Mouse (Mus musculus) olfactory bulb, adult 2 months (tissue): Measurements from ENCODE around the gene Dag1. TPM values are rescaled to one million over a fixed set of nuclear protein-coding genes. Genes with fewer than 3 reads are reported as not detected.

Experiments used
- H3K27ac ChIP-seq: fragments of 200-500 bp; 2 replicates; pipeline ENCODE4 v1.5.1; 2012; ENCODE audit warnings: low read depth, low read length; ENCODE audit not compliant: insufficient read depth
- H3K4me1 ChIP-seq: fragments of 200-500 bp; 2 replicates; pipeline ENCODE4 v1.6.1; 2012; ENCODE audit warnings: low read length; ENCODE audit not compliant: control insufficient read depth, insufficient read depth
- H3K4me3 ChIP-seq: fragments of 200-500 bp; 2 replicates; pipeline ENCODE4 v1.5.1; 2012; ENCODE audit warnings: mild to moderate bottlenecking, low read depth, low read length, moderate library complexity; ENCODE audit not compliant: insufficient read depth
- CTCF ChIP-seq: fragments of 200-500 bp; IDR thresholded peaks from 2 replicates; pipeline ENCODE4 v1.5.1; 2012; ENCODE audit warnings: low read depth, mild to moderate bottlenecking, low read length, moderate library complexity; ENCODE audit not compliant: insufficient read depth
- POLR2A ChIP-seq: fragments of 200-500 bp; IDR thresholded peaks from 2 replicates; pipeline ENCODE4 v1.6.1; 2012; ENCODE audit warnings: mild to moderate bottlenecking, low read depth, low read length, moderate library complexity; ENCODE audit not compliant: insufficient read depth
- WGBS: fragments of 180-500 bp; shearing (Covaris S2); methylation state at CpG from one replicate; pipeline ENCODE4 v1.1.7; 2018; 5-methylcytosine and 5-hydroxymethylcytosine counted together
- polyA plus RNA-seq: library from polyadenylated mRNA; stranded (reverse); fragments of >200 nt; gene quantifications from 2 replicates; pipeline ENCODE4 v1.2.4, GENCODE M21; 2012; ENCODE audit warnings: low replicate concordance; ENCODE audit not compliant: missing spikeins, insufficient read depth, insufficient read length

Gene Dag1
- polyA plus RNA-seq, 1 experiment: not detected

- no peak for TF ChIP-seq CTCF
- no peak for TF ChIP-seq POLR2A
- Histone ChIP-seq H3K4me3 (peak overlapping the region; percentile 1; the same call in 1 of the 2 replicates), H3K4me1 (peaks cover 24% of the 10 kb centered on the region), H3K27ac (peak overlapping the region; percentile 59)
- WGBS: 15% methylated on average over 6 of the region's 6 CpGs
Measured at GRCm38 (mm10) chr9:108187616-108188015, 76.1 kb downstream of the Dag1 start.

GRCm38 (mm10) chr9:108185786-108186185 is 78.0 kb downstream of the Dag1 start:
- TF ChIP-seq POLR2A (no peak), CTCF (no peak)
- Histone ChIP-seq H3K4me3 (no peak overlapping the region), H3K4me1 (peaks cover 30% of the 10 kb centered on the region), H3K27ac (no peak overlapping the region)
- 87% methylated on average over 8 of the region's 8 CpGs for WGBS

DNA sequence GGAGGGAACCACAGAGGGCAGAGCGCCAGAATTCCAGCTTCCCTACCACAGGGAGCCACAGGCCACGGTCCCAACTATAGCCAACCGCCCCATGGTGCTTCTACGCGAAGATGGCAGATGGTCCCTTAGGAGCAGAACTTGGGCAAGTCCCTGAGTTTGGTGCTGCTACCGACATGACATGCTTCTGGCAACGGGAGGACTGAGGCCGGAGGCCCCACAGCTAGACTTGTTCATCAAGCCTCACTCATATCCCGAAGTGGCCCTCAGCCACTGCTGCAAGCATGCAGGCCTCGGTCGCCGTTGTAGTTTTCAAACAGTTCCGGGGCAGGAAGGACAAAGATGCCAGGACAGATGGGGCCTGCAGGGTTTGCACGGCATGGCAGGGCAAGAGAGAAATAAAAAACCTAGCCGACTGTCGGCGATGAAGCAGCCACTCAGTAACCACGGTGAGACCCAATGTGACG is 80.2 kb downstream of the Dag1 start:
- 89% methylated on average over 19 of the region's 19 CpGs for WGBS
- Histone ChIP-seq H3K4me3 (no peak overlapping the region), H3K27ac (no peak overlapping the region), H3K4me1 (peaks cover 43% of the 10 kb centered on the region)
- no peak for TF ChIP-seq POLR2A
- no peak for TF ChIP-seq CTCF

- H3K4me3 ChIP-seq: no peak overlapping the region
- TF ChIP-seq CTCF: no peak
- no peak for TF ChIP-seq POLR2A
- no peak overlapping the region for H3K27ac ChIP-seq
- H3K4me1 ChIP-seq: peaks cover 48% of the 10 kb centered on the region
- 51% methylated on average over 11 of the region's 11 CpGs for WGBS
Measured at GRCm38 (mm10) chr9:108182806-108183506, 80.8 kb downstream of the Dag1 start.

- H3K4me1 ChIP-seq: peaks cover 50% of the 10 kb centered on the region
- H3K4me3 ChIP-seq: no peak overlapping the region
- WGBS: 67% methylated on average over 5 of the region's 5 CpGs
- no peak overlapping the region for H3K27ac ChIP-seq
- TF ChIP-seq CTCF (no peak), POLR2A (no peak)
Measured at GRCm38 (mm10) chr9:108178391-108178790, 85.4 kb downstream of the Dag1 start.

- H3K4me3 ChIP-seq: no peak overlapping the region
- 64% methylated on average over 19 of the region's 19 CpGs for WGBS
- TF ChIP-seq POLR2A: no peak
- no peak for TF ChIP-seq CTCF
- peaks cover 51% of the 10 kb centered on the region for H3K4me1 ChIP-seq
- no peak overlapping the region for H3K27ac ChIP-seq
Measured at GRCm38 (mm10) chr9:108175116-108175838, 88.5 kb downstream of the Dag1 start.

- peaks cover 39% of the 10 kb centered on the region for H3K4me1 ChIP-seq
- H3K27ac ChIP-seq: no peak overlapping the region
- H3K4me3 ChIP-seq: no peak overlapping the region
- TF ChIP-seq POLR2A (no peak), CTCF (no peak)
- WGBS: 42% methylated on average over 5 of the region's 5 CpGs
Measured at GRCm38 (mm10) chr9:108172777-108173350, 90.9 kb downstream of the Dag1 start.

DNA sequence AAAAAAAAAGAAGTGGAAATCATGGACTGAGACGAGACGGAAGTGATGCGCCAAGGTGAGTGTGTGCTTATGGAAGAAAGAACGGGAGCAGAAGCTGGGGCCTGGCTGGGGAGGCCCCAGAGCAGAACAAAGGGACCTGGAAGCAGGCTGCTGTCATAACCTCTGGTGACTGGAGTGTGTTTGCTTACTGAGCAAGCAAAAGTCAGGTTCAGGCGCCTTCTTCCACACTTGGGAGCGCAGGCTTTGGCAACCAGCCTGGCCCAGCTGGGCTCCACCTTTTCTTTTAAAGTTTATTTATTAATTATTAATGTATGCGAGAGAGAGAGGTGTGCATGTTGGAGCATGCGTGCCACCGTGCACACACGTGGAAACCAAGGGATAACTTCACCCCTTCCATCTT is 94.0 kb downstream of the Dag1 start:
- no peak overlapping the region for H3K27ac ChIP-seq
- WGBS: 76% methylated on average over 10 of the region's 10 CpGs

DNA sequence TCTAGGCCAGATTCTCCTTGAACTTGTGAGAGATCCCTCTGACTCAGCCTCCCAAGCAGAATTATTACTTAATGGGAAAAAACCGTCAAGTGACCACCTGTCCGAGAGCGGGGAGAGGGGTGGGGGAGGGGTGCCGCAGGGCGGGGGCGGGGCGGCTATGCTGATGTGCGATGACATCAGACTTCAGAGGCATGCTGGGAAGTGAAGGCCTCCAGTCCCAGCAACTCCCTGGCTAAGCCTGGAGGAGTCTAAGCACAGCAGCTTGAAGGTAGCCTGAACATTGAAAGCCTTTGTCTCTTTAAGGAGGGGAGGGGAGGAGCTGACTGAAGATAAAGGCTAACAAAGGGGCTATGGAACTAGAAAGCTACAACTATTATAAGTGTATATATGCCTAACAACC is 98.6 kb downstream of the Dag1 start:
- H3K4me1 ChIP-seq: peaks cover 7% of the 10 kb centered on the region
- no peak overlapping the region for H3K27ac ChIP-seq
- no peak for TF ChIP-seq CTCF
- no peak for TF ChIP-seq POLR2A
- no peak overlapping the region for H3K4me3 ChIP-seq
- WGBS: 36% methylated on average over 8 of the region's 8 CpGs

More for the DNA sequence above, 94.0 kb downstream of the Dag1 start:
- TF ChIP-seq POLR2A (no peak), CTCF (no peak)
- Histone ChIP-seq H3K4me3 (no peak overlapping the region), H3K4me1 (peaks cover 33% of the 10 kb centered on the region)
